Mouse (Mus musculus): ENCODE data around the gene P4htm. TPM values are rescaled to one million over a fixed set of nuclear protein-coding genes. Genes with fewer than 3 reads are reported as not detected.
A peak's percentile ranks its signal among the peaks of the same experiment; 100 is the strongest.
"Not testable (repeated sequence)": the region's sequence is repeated elsewhere in the genome, so short reads cannot be mapped to it uniquely, and the experiment has no call there.

The P4htm gene
- total RNA-seq (2021), result 10 to 100 TPM; 47.8 to 52.2 TPM

DNA sequence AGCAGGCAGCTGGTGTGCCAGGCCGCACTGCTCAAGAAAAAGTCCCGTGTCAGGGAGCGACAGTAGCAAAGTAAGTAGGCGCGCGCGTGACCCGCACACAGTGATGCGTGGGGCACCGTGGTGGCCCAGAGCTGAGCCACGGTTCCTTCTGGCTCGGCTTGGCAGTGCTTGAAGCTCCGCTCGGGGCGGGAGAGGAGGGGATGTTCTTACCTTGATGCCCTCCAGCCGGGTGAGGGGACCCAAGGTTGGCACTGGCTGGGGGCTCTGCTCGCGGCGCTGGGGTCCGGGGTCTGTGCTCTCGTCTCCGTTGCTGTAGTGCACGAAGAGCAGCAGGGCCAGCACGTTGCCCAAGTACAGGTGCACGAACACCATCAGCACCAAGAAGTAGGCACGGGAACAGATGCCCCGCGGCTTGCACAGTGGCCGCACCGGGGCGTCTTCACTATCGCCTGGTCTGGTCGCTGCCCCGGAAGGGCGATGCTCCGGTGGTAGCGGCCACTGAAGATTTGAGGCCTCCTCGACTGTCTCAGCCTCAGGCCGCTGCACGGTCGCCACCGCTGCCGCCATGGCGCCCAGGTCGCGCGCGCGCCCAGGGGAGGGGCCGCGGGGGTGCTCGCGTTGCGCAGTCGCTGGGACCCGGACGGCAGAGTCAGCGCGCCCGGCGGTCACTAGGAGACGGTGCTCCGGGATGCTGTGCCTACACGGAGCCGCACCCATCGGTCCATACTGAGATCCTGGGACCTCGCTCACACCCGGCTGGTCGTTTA is at the start of gene P4htm:
Gene P4htm (minus strand): TSS at position 670 of the 767 bp plus-strand sequence.
- intact Hi-C loops (cut with DNase I), result no loop called here
- DNase-seq (ENCODE audit: extremely low spot score in 1 of 2, low spot score in 2 of 2), result peak in 1 of 2 experiments; percentile 86

GRCm38 (mm10) chr9:108639825-108640224 is 42.4 kb upstream of the P4htm start:
- intact Hi-C loops (cut with DNase I), result no loop called here
- no peak for DNase-seq (ENCODE audit: extremely low spot score in 1 of 2, low spot score in 2 of 2)

DNA sequence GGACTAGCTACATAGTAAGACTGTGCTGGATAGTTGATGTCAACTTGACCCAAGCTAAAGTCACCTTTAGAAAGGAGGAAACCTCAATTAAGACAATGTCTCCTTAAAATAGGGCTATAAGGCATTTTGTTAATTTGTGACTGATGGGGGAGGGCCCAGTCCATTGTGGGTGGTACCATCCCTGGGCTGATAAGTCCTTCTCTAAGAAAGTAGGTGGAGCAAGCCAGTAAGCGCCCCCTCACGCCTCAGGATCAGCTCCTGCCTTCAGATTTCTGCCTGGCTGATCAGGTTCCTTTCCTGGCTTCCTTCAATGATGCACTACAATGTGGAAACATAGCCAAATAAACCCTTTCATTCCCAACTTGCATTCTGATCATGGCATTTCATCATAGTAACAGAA is 37.9 kb upstream of the P4htm start:
- intact Hi-C loops (cut with DNase I), result no loop called here
- DNase-seq (ENCODE audit: extremely low spot score in 1 of 2, low spot score in 2 of 2), result no peak

DNA sequence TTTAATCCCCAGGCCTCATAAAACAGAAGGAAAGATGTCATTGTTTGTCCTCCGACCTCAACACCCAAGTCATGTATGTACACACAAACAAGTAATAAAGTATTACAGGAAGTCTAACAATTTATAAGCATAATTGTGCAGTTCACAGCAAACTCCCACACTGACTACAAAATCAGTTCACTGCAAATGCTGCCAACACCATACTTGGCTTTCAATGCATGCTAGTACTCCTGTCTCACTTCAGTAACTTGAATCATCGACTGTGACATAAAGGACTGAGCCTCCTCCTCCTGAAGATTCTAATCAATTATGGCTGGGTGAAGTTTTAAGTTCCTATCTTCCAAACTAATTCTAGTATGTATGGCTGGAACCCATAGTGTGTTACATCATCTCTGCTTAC is 36.4 kb upstream of the P4htm start:
- intact Hi-C loops (cut with DNase I), result no loop called here
- DNase-seq (ENCODE audit: extremely low spot score in 1 of 2, low spot score in 2 of 2), result no peak

GRCm38 (mm10) chr9:108632375-108632774 is 34.9 kb upstream of the P4htm start:
- no peak for DNase-seq (ENCODE audit: extremely low spot score in 1 of 2, low spot score in 2 of 2)
- intact Hi-C loops (cut with DNase I), result no loop called here

DNA sequence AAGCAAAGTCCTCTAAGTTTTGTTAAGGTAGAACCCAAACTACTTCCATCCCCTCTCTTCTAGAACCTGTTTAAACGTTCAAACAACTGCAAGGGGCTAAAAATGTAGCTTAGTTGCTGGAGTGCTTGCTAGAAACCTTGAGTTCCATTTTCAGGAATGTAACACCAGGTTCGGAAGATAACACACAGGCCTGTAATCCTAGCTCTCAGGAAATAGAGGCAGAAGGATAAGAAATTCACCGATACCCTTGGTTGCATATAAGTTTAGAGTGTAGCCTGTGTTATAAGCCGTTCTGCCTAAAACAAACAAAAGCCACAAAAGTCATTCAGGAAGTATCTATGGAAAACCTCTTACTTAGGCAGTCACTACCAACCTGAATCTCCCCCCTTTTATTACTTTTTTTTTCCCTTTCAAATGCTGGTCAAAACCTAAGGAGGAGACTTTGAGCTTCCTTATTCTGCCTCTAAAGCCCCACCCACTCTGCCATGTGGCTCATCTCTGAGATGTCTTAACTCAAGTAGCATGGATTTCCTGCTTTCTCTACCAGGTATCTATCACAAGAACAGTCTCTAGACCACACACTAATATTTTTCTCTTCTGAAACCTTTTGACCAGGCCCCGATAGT is 34.3 kb upstream of the P4htm start:
- no peak for DNase-seq (ENCODE audit: extremely low spot score in 1 of 2, low spot score in 2 of 2)
- intact Hi-C loops (cut with DNase I), result no loop called here

DNA sequence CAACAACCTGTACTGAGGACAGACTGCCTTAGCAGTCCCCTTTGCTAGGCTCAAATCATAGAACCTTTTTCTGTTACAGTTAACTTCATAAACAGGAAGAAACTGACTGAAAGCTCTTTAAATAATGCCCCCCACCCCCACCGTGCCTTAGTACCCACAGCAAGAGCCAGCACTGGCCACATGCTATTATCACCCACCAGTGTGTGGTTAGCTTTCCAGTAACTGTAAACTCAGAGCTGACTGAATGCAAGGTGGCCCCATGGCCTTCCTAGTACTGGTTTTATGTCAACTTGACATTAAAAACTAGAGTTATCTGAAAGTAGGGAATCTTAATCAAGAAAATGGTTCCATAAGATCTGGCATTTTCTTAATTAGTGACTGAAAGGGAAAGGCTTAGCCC is 33.2 kb upstream of the P4htm start:
- no peak for DNase-seq (ENCODE audit: extremely low spot score in 1 of 2, low spot score in 2 of 2)
- intact Hi-C loops (cut with DNase I), result no loop called here

DNA sequence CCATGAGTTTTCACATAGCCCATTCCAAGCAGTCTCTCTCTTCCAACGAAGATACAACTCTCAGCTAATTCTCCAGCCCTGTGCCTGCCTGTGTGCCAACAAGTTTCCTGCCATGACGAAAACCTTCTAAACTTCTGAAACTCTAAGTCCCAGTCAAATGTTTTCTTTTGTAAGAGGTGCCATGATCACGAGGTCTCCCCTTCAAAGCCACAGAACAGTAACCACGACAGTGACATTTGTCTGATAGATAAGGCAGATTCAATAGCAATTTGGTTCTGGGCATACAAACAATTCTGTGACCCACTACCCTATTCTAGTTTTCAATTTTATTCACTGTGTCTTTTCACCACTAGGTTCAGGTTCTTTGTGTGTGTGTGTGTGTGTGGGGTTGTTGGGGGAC is 30.7 kb upstream of the P4htm start:
- intact Hi-C loops (cut with DNase I), result no loop called here
- DNase-seq (ENCODE audit: extremely low spot score in 1 of 2, low spot score in 2 of 2), result no peak

DNA sequence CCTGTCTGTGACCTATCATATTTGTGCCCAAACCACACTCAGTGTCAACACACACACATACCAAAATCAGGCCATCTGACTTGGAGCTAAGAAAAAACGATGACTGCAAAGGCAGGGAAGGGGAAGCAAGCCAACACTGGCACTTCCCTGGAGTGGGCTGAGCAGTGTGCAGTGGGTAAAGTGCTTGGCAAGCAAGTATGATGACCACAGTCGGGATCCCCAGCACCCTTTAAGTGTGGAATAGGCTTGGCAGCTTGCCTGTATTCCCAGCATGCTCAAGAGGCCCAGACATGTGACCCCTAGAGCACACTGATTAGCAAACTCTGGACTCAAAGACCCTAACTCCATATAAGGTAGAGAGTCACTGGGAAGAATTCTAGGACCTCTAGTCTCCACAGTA is 29.0 kb upstream of the P4htm start:
- peak in 1 of 2 experiments; percentile 28 for DNase-seq (ENCODE audit: extremely low spot score in 1 of 2, low spot score in 2 of 2)
- intact Hi-C loops (cut with DNase I), result no loop called here

DNA sequence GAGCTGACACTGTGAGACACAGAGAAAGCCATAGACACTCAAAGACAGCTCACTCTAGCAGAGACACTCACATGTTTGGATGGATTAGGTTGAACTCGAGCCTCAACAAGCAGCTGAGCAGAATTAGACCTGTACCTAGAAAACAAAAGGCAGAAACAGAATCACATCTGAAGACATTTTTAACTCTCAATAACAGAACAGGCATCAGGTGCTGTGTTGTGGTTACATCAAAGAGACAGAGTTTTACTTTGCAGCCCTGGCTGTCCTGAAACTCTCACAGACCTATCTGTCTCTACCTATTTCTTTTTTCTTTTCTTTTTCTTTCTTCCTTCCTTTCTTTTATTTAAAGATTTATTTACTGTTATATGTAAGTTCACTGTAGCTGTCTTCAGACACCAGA is 19.8 kb upstream of the P4htm start:
- intact Hi-C loops (cut with DNase I), result no loop called here
- no peak for DNase-seq (ENCODE audit: extremely low spot score in 1 of 2, low spot score in 2 of 2)

GRCm38 (mm10) chr9:108611488-108611887 is 14.0 kb upstream of the P4htm start:
- intact Hi-C loops (cut with DNase I), result no loop called here
- DNase-seq (ENCODE audit: extremely low spot score in 1 of 2, low spot score in 2 of 2), result no peak

DNA sequence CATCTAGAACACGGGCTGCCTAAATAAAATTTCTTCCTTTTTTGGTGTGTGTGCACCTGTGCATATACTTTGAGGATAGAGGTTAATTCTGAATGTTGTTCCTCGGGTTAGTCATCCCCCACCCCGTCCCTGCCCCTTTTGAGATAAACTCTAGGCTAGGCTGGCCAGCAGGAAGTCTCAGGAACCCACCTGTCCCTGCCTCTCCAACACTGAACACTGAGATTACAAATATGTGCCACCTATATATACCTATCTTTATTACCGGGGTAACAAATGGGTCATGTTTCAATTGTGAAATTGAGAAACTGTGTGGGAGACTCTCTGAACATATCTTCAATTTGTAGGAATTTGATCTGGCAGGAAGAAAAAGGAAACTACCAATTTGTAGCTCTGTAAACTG is 11.4 kb upstream of the P4htm start:
- intact Hi-C loops (cut with DNase I), result no loop called here
- DNase-seq (ENCODE audit: extremely low spot score in 1 of 2, low spot score in 2 of 2), result no peak

GRCm38 (mm10) chr9:108607929-108608328 is 10.5 kb upstream of the P4htm start:
- intact Hi-C loops (cut with DNase I); DNase-seq (ENCODE audit: extremely low spot score in 1 of 2, low spot score in 2 of 2): not testable (repeated sequence)

- DNase-seq (ENCODE audit: extremely low spot score in 1 of 2, low spot score in 2 of 2), result no peak
- intact Hi-C loops (cut with DNase I), result no loop called here
These were observed 4.5 kb upstream of the P4htm start for GRCm38 (mm10) chr9:108601986-108602385.

DNA sequence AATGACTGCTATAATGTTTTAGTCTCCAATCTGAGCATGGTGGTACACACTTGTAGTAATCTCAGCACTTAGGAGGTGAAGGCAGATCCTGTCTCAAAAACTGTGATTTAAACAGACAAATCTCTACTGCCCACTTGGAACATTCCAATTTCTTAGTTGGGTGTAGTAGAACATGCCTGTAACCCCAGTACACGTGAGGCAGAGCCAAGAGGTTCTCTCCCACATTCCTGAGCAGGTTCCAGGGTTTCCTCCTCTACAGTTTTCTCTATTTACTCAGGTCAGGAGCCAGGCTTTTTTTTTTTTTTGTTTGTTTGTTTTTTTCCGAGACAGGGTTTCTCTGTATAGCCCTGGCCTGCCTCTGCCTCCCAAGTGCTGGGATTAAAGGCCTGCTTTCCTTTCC is 2.5 kb upstream of the P4htm start:
- intact Hi-C loops (cut with DNase I), result no loop called here
- DNase-seq (ENCODE audit: extremely low spot score in 1 of 2, low spot score in 2 of 2), result no peak

DNA sequence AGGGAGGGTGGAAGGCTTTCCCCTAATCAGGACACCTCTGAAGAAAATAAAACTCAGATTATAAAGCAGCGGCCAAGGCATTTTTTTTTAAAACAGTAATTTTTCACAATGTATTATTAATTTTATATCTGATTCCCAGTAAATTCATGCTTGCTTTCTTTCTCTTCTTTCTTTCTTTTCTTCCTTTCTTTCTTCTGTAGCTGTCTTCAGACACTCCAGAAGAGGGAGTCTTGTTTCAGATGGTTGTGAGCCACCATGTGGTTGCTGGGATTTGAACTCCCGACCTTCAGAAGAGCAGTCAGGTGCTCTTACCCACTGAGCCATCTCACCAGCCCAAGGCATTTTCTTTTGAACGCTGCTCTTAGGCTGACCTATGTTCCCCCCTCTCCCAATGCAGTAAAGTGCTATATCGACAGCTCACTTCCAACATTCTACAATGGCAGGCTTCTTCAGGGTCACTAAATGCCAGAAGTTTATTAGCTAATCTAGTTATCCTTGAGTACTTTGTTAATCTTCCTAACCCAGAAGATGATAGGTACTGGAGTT is 1.6 kb upstream of the P4htm start:
- no peak for DNase-seq (ENCODE audit: extremely low spot score in 1 of 2, low spot score in 2 of 2)
- intact Hi-C loops (cut with DNase I), result no loop called here

GRCm38 (mm10) chr9:108594354-108594753 is 3.1 kb downstream of the P4htm start:
- intact Hi-C loops (cut with DNase I), result no loop called here
- no peak for DNase-seq (ENCODE audit: extremely low spot score in 1 of 2, low spot score in 2 of 2)

DNA sequence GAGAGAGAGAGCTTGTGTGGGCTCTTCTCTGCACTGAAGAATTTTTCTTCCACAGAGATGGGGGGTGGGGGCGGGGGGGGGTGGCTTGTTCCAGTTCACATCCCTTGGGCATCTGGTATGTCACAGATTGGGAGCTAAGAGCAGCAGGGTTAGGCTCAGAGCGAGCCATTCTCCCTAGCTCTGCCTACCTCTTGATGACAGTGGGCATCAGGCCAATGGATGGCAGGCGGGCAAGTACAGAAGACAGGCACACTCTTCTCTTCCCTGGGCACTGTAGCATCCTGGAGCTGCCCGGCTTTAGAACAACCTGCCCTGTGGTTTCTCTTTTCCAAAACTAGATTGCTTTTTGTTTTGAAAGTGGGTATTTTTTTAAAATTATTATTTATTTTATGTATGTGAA is 6.0 kb downstream of the P4htm start:
- intact Hi-C loops (cut with DNase I), result no loop called here
- DNase-seq (ENCODE audit: extremely low spot score in 1 of 2, low spot score in 2 of 2), result no peak

- DNase-seq (ENCODE audit: extremely low spot score in 1 of 2, low spot score in 2 of 2), result no peak
- intact Hi-C loops (cut with DNase I), result no loop called here
These were observed 8.2 kb downstream of the P4htm start for GRCm38 (mm10) chr9:108589229-108589628.

DNA sequence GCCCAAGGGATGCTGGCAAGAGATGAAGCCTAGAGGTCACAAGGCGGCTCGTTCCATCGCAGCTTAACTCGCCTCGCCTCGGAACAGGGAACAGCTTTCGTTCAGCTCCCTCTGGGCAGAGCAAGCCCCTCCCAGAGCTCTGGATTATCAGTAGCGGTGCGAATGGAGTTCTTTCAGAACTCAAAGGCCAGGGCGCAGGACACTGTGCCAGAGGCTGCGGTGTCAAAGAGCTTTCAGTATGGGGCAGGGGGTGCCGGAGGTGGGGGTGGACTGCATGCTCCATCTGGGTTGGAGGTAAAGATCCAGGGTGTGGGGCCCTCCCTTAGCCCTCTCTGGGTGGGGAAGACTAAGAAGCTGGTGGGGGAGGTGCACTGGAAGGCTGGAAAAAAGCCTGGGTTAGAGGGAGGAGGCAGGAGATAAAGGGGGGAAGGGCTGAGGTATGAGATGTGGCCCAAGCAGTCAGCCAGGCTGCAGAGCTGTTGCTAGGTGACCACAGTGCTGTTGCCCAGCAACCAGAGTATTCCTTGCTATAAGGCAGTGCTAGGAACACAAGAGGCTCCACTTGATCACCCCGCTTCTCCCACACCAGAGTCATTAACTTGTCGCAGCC is 9.8 kb downstream of the P4htm start:
- intact Hi-C loops (cut with DNase I), result no loop called here

More for the DNA sequence above, 9.8 kb downstream of the P4htm start:
- DNase-seq (ENCODE audit: extremely low spot score in 1 of 2, low spot score in 2 of 2), result peak; percentile 85 to 90
